Mouse (Mus musculus) right cerebral cortex, adult 2 months (tissue): ENCODE data around the gene Pfkl.
"Not testable (repeated sequence)": the region's sequence is repeated elsewhere in the genome, so short reads cannot be mapped to it uniquely, and the experiment has no call there.

Experiments
- DNase-seq, 2 experiments: peaks; one replicate each; pipeline ENCODE4 v3.0.0; 2021 to 2022; ENCODE audit warnings: low spot score in 2 of 2

The Pfkl gene

DNA sequence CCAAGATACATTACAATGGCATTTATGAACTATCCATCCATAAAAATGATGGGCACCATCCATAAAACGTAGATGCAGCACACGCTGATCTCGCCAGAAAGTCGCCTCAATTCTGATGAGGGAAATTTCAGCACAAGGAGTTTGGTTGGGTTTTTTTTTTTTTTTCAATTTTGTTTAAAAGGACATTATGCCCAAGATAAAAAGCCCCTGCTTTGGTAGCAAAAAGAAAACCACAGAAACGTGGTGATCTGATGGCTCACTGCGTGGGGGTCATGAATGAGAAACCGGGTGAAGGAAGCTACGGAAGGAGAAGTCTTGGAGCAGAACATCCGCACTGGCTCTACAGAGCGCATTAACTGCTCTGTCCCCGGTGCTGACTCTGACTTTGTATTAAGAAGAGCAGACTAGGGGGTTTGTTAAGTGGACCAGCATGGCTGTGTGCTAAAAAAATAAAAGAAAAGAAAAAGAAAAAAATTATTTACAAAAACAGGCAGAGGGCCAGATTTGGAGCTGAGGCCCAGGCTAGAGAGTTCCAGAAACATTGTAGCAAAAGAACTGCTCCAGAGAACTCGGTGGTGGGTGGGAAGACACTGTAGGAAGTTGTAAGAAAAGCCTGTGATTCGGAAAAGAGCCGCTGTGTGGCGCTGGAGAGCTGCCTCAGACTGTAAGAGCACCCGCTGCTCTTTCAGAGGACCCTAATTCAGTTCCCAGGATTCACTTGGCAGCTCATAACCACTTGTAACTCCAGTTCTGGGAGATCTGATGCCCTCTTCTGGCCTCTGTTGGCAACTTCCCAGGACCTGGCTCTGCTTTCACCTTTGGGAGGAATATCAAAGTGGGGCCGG is 38.0 kb downstream of the Pfkl start:
- DNase-seq, result peak; percentile 42 to 47

DNA sequence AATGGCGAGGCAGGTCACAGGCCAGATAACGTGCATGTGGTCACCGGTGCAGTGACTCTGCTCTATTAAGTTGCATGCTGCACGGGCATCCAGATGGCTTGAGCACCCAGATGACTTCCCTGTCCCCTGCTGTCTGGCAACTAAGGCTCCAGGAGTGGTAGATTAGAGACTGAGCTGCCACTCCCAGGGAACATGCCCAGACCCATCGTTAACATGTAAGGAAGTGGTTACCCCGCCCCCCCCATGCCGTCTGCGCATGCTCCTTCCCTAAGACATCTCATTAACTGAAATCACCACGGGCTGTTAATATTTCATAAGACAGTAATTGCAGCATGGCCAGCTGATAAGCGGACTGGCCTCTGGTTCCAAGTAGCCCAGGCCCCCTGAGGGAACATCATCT is 38.7 kb downstream of the Pfkl start:
- no peak for DNase-seq

DNA sequence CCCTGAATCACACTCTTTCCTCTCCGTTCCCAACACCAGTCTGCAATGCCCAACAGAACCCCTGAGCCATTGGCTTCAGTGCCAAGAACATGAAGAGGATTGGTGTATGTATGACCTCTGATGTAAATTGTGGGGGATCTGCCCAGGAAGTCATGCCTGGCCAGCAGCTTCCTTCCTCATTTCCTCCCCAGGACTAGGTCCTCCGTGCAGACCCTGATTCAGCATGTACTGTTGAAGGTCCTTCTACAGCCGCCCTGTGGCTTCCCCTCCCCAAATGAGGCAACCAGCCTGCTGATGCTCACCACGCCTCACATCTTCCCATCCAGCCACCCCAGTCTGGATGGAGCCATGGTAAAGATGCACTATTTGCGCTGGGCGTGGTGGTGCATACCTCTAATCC is 39.4 kb downstream of the Pfkl start, which contains the start of gene Trpm2:
Gene Trpm2 (minus strand): TSS at position 83 of the 400 bp plus-strand sequence.
- no peak for DNase-seq

DNA sequence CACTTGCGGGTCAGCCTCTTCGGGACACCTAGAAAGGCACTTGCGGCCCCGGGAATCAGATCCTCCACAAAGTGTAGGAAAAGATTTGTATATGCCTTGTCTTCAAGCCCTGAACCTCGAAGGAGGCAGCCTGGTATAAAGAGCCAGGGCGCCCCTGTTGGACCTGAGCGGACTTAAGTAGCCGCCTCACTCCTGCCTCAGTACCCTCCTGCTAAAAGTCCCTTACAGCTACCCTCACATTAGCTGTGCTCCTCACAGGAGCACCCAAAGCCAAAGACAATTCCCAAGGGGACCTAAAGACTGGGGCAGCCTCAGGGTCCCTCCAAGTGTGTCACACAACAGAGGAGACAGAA is 39.9 kb downstream of the Pfkl start:
- no peak for DNase-seq

DNA sequence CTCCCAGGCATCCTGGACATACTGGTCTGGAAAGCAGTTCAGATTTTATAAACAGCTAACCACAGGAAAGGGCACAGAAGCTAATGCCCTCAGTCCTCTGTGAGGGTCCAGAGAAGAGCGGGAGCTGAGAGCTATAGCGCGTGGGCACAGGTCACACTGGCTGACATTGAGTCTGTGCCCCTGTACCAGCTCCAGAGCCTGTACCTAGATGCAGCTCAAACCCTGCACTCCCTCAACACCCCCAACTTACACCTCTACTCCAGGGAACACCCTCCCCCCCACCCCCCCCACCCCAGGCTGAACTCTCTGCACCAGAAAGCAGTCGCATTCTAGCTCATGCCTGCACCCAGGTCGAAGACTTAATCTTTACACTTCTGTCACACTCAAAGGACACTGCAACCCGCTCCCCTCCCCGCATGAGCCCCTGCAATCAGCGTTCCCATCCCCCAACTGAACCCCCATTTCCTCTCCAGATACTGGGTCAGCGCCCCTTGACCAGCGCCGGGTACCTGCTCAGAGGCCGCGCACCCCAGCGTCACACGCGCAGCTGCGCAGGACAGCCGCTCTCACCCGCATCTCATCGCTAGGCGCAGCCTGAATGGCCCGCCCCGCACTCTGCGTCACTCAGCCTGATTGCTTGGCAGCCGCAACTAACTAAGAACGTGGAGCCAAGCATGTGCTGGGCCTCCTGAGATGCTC is 40.5 kb downstream of the Pfkl start:
- peak; percentile 76 to 82 for DNase-seq

DNA sequence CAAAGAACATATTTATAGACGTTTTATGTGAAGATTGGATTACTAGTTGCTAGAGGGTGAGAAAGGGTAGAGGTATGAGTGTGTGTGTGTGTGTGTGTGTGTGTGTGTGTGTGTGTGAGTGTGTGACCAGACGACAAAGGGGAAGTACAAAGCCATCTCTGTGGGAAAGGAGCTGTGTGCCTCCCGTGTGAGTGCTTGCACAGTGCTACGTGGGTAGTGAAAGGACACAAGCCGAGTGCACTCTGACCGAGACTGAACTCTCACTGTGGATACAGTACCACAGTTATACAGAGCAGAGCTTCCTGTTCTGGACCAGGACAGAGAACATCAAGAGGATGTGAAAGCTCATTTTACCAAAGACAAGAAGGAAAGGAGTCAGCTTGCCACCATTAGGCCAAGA is 45.9 kb downstream of the Pfkl start:
- DNase-seq, result no peak

DNA sequence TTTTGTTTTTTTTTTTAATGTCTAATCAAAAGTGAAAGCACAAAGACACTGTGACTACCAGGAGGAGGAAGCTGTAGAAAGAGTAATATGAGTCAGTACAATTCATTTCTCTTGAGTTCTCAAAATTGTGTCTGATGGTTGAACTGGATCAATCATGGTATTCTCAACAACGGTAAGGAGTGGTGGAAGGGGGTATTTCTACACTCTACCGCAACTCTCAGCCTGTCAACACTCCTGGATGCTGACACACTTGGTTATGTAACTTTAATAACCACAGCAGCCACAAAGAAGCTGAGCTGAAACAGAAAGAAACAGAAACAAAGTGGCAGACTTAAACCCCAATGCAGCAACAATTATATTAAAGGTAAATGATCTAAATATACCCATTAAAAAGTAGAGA is 47.2 kb downstream of the Pfkl start:
- no peak for DNase-seq

GRCm38 (mm10) chr10:77950468-77950867 is 59.4 kb downstream of the Pfkl start:
- not testable (repeated sequence) for DNase-seq

- peak in 1 of 2 experiments; percentile 20 for DNase-seq
Observed at GRCm38 (mm10) chr10:77939685-77940084, 70.2 kb downstream of the Pfkl start.
